Mouse (Mus musculus) megakaryocyte, embryonic 14.5 days (primary cell): ENCODE measurements around the gene Fpr1.

Experiments used
- FLI1 ChIP-seq: IDR thresholded peaks from 2 replicates; pipeline ENCODE4 v1.6.1; 2012; ENCODE audit warnings: low read length, inconsistent platforms, mixed read lengths
- GATA1 ChIP-seq: IDR thresholded peaks from 3 replicates; pipeline ENCODE4 v1.6.1; 2012; ENCODE audit warnings: mixed read lengths, low read length, inconsistent platforms, borderline replicate concordance

DNA sequence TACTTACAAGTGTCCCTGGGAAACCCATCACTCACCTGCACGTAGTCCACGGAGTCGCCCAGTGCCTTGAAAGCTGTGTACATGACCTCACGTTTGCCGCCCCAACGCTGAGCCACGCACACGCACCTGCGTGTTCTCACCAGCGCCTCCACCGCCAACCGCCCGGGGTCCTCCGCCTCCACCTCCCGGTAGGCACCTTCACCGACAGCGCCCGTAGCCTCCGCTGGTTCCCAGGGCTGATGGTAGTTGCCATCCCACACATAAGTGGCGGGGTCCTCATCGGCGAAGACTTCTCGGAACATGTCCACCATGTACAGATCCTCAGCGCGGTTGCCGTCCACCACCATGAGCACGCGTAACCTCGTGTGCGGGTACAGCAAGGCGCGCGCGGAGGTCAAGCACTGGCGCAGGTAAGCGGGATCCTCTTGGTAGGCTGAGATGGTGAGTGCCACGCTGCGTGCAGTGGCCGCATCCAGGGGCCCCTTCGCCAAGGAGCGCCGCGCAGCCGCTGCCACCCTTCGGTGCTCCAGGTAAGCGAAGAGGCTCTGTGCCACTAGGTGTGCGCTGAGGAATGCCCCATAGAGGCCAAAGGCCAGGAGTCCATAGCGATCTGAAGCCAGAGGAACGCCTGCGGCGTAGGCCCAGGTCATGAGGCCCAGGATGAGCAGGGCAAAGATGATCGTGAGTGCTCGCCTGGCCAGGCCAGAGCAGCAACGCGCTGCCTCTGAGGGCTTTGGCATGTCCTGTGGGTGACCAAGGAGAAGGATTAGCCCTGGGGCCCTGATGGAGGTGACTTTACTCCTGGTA, 33.6 kb downstream of the Fpr1 start:
- TF ChIP-seq GATA1 (no peak), FLI1 (no peak)
